Mouse (Mus musculus) C2C12 (cell line): ENCODE results near the gene Prm2.

Source experiments
- CTCF ChIP-seq: IDR thresholded peaks from one replicate; pipeline ENCODE4 v1.5.1; 2011; ENCODE audit not compliant: control insufficient read depth, insufficient read depth, insufficient read length
- MYOG ChIP-seq: IDR thresholded peaks from one replicate; pipeline ENCODE4 v1.6.1; 2011; ENCODE audit not compliant: control insufficient read depth, insufficient read length; ENCODE audit errors: extremely low read depth
- USF1 ChIP-seq: IDR thresholded peaks from one replicate; pipeline ENCODE4 v1.6.1; 2011; ENCODE audit warnings: low read depth, mild to moderate bottlenecking, control low read depth, moderate library complexity

DNA sequence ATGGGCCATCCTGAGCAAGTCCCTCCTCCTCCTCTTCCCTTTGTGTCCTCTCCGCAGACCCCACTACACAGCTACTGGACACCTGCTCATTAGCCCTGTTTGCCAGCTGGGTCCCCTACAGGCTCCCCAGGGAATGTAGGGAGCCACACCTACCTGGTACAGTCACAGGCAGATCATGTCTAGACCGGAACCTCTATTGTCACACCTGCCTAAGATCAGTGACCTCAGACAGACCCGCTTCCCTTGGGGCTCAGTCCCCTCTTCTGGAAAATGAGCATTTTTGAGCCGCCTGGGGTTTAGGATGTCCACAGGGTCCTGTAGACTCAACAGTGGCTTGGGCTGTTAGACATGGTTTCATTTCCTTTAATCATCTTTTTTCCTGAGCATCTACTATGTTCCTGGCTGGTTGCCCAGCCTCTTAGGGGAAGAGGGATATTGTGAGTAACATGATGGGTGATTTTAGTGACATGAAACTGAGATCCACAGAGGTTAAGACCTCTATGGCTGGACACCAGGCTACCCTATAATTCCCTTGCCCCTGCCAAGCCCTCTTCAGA lies 22.7 kb upstream of the Prm2 start:
- no peak for TF ChIP-seq CTCF
- no peak for TF ChIP-seq MYOG
- TF ChIP-seq USF1, result no peak
